Mouse (Mus musculus) c-Kit-positive CD71-positive TER-119-negative erythroid progenitor cells, embryonic 14.5 days (primary cell): ENCODE results near the gene Pllp.
A peak's percentile ranks its signal among the peaks of the same experiment; 100 is the strongest.

Experiments
- DNase-seq: peaks from one replicate; pipeline ENCODE4 v3.0.0-alpha.2; 2013; ENCODE audit warnings: low read depth

The Pllp gene

GRCm38 (mm10) chr8:94702844-94703813 is 7.1 kb upstream of the Pllp start:
- DNase-seq = peak; percentile 67

DNA sequence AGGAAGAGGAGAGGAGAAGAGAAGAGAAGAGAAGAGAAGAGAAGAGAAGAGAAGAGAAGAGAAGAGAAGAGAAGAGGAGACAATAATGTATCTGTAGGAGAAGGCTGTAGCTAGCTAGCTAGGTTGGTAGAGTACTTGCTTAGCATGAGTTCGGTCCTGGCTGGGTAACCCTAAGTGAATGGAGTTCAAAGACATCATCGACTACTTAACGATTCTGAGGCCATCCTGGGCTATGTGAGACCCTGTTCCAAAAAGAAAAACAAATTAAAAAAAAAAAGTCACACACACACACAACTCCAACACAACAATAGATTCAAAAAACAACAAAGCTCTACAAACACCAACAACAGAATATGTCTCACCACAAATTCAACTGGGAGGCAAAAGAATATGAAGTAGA is 6.1 kb upstream of the Pllp start:
- no peak for DNase-seq

- DNase-seq = no peak
These were observed 4.4 kb upstream of the Pllp start for GRCm38 (mm10) chr8:94700421-94700935.

DNA sequence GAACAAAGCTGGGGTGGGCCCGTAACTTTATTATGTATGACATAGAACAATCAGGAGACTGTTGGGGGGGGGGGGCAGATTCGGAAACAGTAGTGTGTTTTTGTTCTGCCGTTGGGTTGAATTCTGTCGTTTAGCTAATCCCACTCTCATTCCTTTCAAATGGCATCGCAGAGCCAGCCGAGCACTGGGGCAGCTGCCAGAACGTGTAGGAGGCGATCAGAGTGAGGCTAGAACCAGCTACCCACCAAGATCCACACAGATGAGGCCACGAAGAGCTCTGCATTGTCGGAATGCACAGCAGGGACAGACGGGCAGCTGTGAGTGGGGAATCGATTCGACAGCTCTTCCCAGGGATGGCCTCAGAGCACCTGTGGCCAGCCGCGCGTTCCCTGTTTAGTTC is 3.3 kb upstream of the Pllp start:
- DNase-seq = no peak

- DNase-seq = no peak
These were observed 1.9 kb upstream of the Pllp start for GRCm38 (mm10) chr8:94697956-94698355.

DNA sequence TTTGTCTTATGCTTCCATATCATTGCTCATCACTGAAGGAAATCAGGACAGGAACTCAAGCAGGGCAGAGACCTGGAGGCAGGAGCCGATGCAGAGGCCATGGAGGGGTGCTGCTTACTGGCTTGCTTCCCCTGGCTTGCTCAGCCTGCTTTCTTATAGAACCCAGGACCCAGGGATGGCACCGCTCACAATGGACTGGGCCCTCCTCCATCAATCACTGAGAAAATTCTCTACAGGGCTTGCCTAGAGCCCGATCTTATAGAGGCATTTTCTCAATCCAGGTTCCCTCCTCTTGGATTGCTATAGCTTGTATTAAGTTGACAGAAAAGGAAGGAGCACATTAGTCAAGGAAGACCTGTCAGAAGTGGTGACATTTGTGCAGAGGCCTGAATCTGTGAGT is 488 bp upstream of the Pllp start:
- no peak for DNase-seq

GRCm38 (mm10) chr8:94695341-94695993 is 611 bp downstream of the Pllp start:
- no peak for DNase-seq

DNA sequence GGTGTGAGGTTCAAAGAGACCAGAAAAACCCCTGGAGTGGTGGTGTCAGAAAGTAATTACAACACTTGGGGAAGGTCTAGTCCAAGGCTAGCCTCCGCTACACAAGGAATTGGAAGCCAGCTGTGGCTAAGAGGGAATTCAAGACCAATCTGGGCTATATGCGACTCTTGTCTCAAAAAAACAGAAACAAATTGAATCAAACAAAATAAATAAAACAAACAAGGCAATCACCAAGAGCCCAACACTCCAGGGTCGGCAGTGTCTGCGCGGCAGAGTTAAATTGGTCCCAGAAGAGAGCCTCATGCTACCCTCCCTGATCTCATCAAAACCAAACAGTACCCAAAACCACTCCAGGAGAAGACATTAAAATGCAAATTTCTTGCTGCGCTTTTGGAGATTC is 1.4 kb downstream of the Pllp start:
- DNase-seq = no peak

DNA sequence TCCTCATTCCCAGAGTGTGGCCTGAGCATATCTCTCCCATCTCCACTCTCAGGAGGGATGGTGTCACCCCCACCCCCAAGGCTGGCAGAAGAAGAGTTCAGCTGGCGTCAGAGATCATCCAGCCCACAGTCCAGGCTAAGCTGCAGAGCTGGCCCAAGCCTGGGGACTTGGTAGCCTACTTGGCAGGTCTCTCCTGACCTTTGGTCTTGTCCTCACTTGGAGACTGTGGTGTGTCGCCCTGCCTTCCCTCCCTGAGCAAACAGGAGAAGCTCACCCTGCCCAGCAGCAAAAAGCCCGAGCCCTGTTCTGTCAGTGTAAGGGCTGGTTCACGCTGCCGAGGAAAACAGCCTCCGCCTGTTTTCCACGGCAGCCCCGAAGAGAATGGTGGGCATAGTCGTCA is 10.1 kb downstream of the Pllp start:
- no peak for DNase-seq

DNA sequence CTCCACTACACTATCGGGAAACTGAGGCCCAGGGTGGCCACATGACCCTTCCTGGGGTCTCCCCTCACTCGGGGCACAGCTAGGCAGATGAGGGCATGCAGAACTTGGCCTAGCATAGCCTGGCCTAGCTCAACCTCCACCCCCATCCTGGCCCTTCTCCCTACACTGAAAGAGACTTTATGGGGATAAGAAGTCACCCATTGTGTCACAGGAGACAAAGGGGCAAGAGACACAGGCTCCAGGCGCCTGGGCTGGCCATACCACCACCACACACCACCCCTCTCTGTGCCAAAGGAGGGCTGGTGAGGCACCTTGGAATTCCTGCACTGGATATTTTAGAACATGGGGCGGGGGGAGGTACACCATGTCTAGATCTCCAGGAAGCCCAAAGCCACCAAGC is 11.8 kb downstream of the Pllp start:
- no peak for DNase-seq

GRCm38 (mm10) chr8:94682732-94683524 is 13.2 kb downstream of the Pllp start:
- no peak for DNase-seq

DNA sequence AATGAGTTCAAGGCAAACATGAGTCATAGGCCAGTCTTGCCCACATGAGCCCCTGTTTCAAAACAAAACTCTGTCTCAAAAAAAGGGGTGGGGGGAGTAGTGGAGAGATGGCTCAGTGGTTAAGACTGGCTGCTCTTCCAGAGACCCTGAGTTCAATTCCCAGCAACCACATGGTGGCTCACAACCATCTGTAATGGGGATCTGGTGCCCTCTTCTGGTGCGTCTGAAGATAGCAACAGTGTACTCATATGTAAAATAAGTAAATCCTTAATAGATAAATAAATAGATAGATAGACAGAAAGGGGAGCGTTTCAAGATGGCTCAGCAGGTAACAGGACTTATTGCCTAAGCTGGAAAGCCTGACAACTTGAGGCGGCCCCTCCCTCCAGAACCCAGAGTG is 15.7 kb downstream of the Pllp start:
- no peak for DNase-seq

DNA sequence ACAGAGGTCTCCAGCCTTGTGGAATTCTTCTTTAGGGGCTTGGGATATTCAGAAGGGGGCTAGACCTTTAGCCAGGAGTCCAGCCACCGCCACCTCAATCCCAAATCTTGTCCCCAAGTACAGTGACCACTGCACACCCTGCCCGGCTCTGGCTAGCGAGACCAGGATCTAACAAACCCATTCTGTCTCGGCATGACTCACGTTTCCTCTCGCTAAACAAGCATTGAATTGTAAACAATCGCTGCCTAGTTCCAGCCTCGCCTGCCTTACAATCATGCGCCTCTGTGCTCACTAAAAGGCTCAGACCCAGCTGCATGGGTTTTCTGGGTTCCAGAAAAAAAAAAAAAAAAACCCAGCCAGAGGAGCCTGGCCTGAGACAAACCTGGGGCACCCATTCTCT is 17.5 kb downstream of the Pllp start:
- DNase-seq = no peak

DNA sequence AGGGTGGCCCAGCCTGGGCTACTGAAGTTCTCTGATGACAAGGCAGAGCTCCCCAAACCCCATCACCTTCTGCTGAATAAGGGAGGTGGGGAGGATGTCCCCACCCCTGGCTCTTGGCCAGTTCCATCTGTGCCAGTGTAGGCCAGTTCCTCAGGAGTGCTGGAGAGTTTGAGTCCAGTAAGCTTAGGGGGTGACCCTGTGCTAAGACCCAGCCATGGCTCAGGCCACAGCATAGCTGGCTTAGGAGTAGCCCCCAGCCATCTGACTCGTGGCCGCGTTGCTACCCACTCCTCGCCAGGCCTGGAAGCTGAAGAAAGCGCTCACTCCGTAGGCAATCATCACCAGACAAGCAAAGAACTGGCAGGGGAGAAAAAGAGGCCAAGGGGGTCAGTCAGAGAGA is 20.2 kb downstream of the Pllp start:
- no peak for DNase-seq

DNA sequence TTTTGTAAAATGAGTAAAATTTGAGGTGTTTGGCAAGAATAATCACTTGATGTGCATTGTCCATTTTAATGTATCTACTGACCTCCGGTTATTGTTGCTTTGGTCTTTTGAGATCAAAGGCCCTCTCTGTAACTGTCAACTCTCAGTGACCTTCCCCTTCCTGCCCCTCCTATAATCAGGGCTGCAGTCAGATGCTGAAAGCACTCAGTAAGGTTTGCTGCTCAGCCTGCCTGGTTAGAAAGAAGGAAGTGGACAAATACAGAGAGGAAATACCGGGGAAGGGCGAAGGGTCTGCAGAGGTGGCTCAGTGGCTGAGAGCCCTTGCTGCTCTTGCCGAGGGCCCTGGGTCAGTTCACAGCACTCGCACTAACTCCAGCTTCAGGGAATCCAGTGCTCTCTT is 21.7 kb downstream of the Pllp start:
- DNase-seq = no peak

DNA sequence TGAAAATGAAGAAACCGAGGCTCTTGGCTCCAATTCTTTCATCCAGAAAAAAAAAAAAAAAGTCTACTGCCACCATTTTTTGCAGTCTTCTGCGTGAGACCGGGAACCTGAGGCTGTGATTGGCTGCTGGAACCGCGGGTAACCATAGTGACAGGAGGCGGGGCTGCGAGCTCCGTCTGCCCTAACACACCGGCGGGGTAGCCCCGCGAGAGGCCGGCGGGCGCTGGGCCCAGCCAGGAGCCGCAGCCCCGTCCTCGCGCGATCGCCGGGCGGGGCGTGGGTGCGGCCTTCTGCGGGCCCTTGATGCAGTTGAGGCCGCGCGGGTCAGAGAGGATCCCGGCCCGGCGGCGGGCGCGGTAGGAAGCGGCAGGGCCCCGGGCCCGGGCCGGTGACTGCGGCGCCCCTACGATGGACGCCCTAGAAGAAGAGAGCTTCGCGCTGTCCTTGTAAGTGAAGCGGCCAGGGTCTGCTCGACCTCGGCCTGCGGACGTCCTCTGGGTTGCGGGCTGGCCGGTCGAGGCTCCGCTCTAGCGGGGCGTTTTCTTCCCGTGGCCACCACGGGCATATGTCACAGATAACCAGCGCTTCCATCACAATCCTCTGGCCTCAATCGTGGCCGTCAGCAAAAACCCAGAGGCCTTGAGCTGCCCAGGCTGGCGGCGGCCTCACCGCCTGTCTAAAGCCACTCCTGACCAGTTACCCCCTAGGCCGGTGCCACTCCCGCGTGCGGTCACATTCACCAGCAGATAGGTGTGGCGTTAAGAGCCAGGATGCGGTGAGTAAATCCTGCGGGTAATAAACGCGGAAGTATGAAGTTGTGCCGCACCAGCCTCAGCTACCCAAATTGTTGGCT is 29.4 kb downstream of the Pllp start, which contains the start of gene Arl2bp:
Arl2bp (plus strand) TSS at position 145 of the 853 bp plus-strand sequence.
- peak; percentile 87 for DNase-seq

DNA sequence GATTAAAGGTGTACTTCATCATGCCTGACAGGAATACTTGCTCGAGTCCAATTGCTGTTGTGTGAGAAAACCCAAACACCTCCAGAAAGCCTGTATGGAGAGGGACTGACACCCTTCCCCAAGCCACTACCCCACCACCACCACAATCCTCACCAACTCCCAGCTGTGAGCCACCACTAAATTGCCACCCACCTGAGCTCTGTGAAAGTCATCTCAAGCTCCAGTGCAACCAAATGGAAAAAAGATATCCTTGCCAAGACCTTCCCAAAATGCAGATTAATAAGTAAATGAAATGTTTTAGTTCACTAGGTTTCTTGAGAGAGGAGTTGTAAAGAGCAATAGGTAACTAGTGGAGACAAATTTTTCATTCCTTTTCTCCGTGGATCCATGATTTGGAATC is 31.4 kb downstream of the Pllp start:
- DNase-seq = no peak

- DNase-seq = no peak
These were observed 35.7 kb downstream of the Pllp start for GRCm38 (mm10) chr8:94660418-94660817.

- no peak for DNase-seq
These were observed 38.0 kb downstream of the Pllp start for GRCm38 (mm10) chr8:94658031-94658430.

- DNase-seq = no peak
These were observed 41.1 kb downstream of the Pllp start for GRCm38 (mm10) chr8:94654994-94655393.

DNA sequence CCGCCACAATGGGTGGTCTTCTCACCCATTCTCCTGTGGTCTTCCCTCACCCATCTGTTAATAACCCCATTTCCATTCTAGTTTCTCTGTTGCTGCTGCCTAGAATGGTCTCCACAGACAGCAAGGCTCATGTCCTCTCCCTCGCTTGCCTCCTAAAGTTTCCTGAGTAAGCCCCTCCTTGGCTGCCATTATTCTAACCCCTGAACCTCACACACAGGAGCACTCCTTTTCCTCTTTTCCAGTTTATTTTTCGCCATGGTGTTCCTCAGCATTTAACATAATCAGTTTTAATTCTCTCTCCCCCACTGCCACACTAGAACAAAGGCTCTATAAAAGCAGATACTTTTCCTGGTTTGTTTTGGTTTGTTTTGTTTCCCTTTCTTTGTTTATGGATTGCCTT is 43.1 kb downstream of the Pllp start:
- no peak for DNase-seq
